Mouse (Mus musculus): ENCODE measurements around the gene Arhgef12. TPM values are rescaled to one million over a fixed set of nuclear protein-coding genes. Genes with fewer than 3 reads are reported as not detected.
A peak's percentile ranks its signal among the peaks of the same experiment; 100 is the strongest.

Arhgef12 gene
- polyA plus RNA-seq, 1 experiment, result 56.6 TPM

GRCm38 (mm10) chr9:43114833-43115232 lies 7.8 kb upstream of the Arhgef12 start:
- H3K27ac ChIP-seq (ENCODE audit: insufficient read depth, low read length), result no peak overlapping the region
- no peak for TF ChIP-seq CTCF (IDR thresholded peaks at IDR 0.05; ENCODE audit: borderline replicate concordance, insufficient read depth, low read length)
- TF ChIP-seq POLR2A (IDR thresholded peaks at IDR 0.05; ENCODE audit: low read depth, low read length), result no peak
- H3K4me1 ChIP-seq (ENCODE audit: control insufficient read depth, insufficient read depth, low read length), result peaks cover 2% of the 10 kb centered on the region; the same call in 1 of the 2 replicates
- H3K4me3 ChIP-seq (ENCODE audit: insufficient read depth, low read length), result no peak overlapping the region

GRCm38 (mm10) chr9:43110286-43110980 lies 3.4 kb upstream of the Arhgef12 start:
- no peak for TF ChIP-seq CTCF (IDR thresholded peaks at IDR 0.05; ENCODE audit: borderline replicate concordance, insufficient read depth, low read length)
- no peak for TF ChIP-seq POLR2A (IDR thresholded peaks at IDR 0.05; ENCODE audit: low read depth, low read length)
- Histone ChIP-seq H3K4me3 (ENCODE audit: insufficient read depth, low read length) (no peak overlapping the region), H3K27ac (ENCODE audit: insufficient read depth, low read length) (no peak overlapping the region), H3K4me1 (ENCODE audit: control insufficient read depth, insufficient read depth, low read length) (peaks cover 3% of the 10 kb centered on the region)

- Histone ChIP-seq H3K4me1 (ENCODE audit: control insufficient read depth, insufficient read depth, low read length) (peaks cover 2% of the 10 kb centered on the region), H3K4me3 (ENCODE audit: insufficient read depth, low read length) (no peak overlapping the region), H3K27ac (ENCODE audit: insufficient read depth, low read length) (no peak overlapping the region)
- TF ChIP-seq POLR2A (IDR thresholded peaks at IDR 0.05; ENCODE audit: low read depth, low read length) (no peak), CTCF (IDR thresholded peaks at IDR 0.05; ENCODE audit: borderline replicate concordance, insufficient read depth, low read length) (no peak)
These were observed 2.1 kb upstream of the Arhgef12 start for GRCm38 (mm10) chr9:43109125-43109524.

GRCm38 (mm10) chr9:43108721-43109120 lies 1.7 kb upstream of the Arhgef12 start:
- no peak for TF ChIP-seq POLR2A (IDR thresholded peaks at IDR 0.05; ENCODE audit: low read depth, low read length)
- no peak for TF ChIP-seq CTCF (IDR thresholded peaks at IDR 0.05; ENCODE audit: borderline replicate concordance, insufficient read depth, low read length)
- Histone ChIP-seq H3K27ac (ENCODE audit: insufficient read depth, low read length) (no peak overlapping the region), H3K4me1 (ENCODE audit: control insufficient read depth, insufficient read depth, low read length) (peaks cover 2% of the 10 kb centered on the region), H3K4me3 (ENCODE audit: insufficient read depth, low read length) (no peak overlapping the region)

- Histone ChIP-seq H3K27ac (ENCODE audit: insufficient read depth, low read length) (no peak overlapping the region), H3K4me1 (ENCODE audit: control insufficient read depth, insufficient read depth, low read length) (peaks cover 4% of the 10 kb centered on the region), H3K4me3 (ENCODE audit: insufficient read depth, low read length) (no peak overlapping the region)
- TF ChIP-seq CTCF (IDR thresholded peaks at IDR 0.05; ENCODE audit: borderline replicate concordance, insufficient read depth, low read length) (no peak), POLR2A (IDR thresholded peaks at IDR 0.05; ENCODE audit: low read depth, low read length) (no peak)
These were observed 1.0 kb upstream of the Arhgef12 start for GRCm38 (mm10) chr9:43108081-43108480.

GRCm38 (mm10) chr9:43107555-43107954 lies 516 bp upstream of the Arhgef12 start:
- TF ChIP-seq CTCF (IDR thresholded peaks at IDR 0.05; ENCODE audit: borderline replicate concordance, insufficient read depth, low read length) (no peak), POLR2A (IDR thresholded peaks at IDR 0.05; ENCODE audit: low read depth, low read length) (no peak)
- peaks cover 4% of the 10 kb centered on the region for H3K4me1 ChIP-seq (ENCODE audit: control insufficient read depth, insufficient read depth, low read length)
- H3K4me3 ChIP-seq (ENCODE audit: insufficient read depth, low read length), result no peak overlapping the region
- peak overlapping the region; percentile 35 for H3K27ac ChIP-seq (ENCODE audit: insufficient read depth, low read length)

GRCm38 (mm10) chr9:43106426-43107186 lies 433 bp downstream of the Arhgef12 start:
- Histone ChIP-seq H3K4me3 (ENCODE audit: insufficient read depth, low read length) (peak overlapping the region; percentile 56), H3K27ac (ENCODE audit: insufficient read depth, low read length) (peak overlapping the region; percentile 69), H3K4me1 (ENCODE audit: control insufficient read depth, insufficient read depth, low read length) (peaks cover 6% of the 10 kb centered on the region)
- TF ChIP-seq POLR2A (IDR thresholded peaks at IDR 0.05; ENCODE audit: low read depth, low read length), result no peak

- TF ChIP-seq CTCF (IDR thresholded peaks at IDR 0.05; ENCODE audit: borderline replicate concordance, insufficient read depth, low read length), result no peak
- peak; percentile 43; the same call in 1 of the 2 replicates for TF ChIP-seq POLR2A (IDR thresholded peaks at IDR 0.05; ENCODE audit: low read depth, low read length)
- peaks cover 6% of the 10 kb centered on the region for H3K4me1 ChIP-seq (ENCODE audit: control insufficient read depth, insufficient read depth, low read length)
- peak overlapping the region; percentile 87 for H3K4me3 ChIP-seq (ENCODE audit: insufficient read depth, low read length)
- peak overlapping the region; percentile 71 for H3K27ac ChIP-seq (ENCODE audit: insufficient read depth, low read length)
These were observed 1.2 kb downstream of the Arhgef12 start for GRCm38 (mm10) chr9:43105664-43106361.

- Histone ChIP-seq H3K4me3 (ENCODE audit: insufficient read depth, low read length) (peak overlapping the region; percentile 87), H3K27ac (ENCODE audit: insufficient read depth, low read length) (peak overlapping the region; percentile 71), H3K4me1 (ENCODE audit: control insufficient read depth, insufficient read depth, low read length) (peaks cover 6% of the 10 kb centered on the region)
- TF ChIP-seq POLR2A (IDR thresholded peaks at IDR 0.05; ENCODE audit: low read depth, low read length), result no peak
- TF ChIP-seq CTCF (IDR thresholded peaks at IDR 0.05; ENCODE audit: borderline replicate concordance, insufficient read depth, low read length), result no peak
These were observed 2.0 kb downstream of the Arhgef12 start for GRCm38 (mm10) chr9:43104873-43105663.
